Mouse (Mus musculus): ENCODE measurements at regions not wholly inside any gene's neighbourhood (a gene's known extent, or its start where the extent isn't known, plus 50 kb on each side); places are given as distances from the start of the nearest gene placed in this dataset.

DNA sequence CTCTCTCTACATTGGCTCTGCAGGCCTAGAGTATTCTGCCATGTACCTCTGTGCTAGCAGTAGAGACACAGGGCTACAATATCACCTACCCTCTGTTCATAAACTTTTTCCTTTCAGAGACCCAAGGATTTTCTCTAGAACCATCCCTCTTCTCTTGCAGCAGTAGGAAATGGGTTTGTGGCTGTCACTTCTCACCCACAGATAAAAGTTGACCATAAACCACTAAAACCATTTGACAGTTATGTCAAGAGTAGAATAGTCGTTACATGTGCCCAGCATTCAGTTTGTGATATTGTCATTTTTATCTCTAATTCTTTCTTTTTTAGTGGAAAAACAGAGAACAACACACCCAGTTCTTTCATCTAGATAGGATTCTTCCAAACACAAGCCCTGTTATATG is 128.2 kb upstream of the 2210010C04Rik start:
- TF ChIP-seq CTCF (IDR thresholded peaks at IDR 0.05; ENCODE audit: low read depth), result no peak
- no peak for TF ChIP-seq EP300 (optimal IDR thresholded peaks at IDR 0.05)
